Mouse (Mus musculus): ENCODE measurements around the gene Dcaf7. TPM values are rescaled to one million over a fixed set of nuclear protein-coding genes. Genes with fewer than 3 reads are reported as not detected.

Dcaf7 gene
- 136 and 145 TPM in 2 replicates for polyA plus RNA-seq (2015; fragmentation: Nextera tagmentation; extraction: Ambion mirVana)

DNA sequence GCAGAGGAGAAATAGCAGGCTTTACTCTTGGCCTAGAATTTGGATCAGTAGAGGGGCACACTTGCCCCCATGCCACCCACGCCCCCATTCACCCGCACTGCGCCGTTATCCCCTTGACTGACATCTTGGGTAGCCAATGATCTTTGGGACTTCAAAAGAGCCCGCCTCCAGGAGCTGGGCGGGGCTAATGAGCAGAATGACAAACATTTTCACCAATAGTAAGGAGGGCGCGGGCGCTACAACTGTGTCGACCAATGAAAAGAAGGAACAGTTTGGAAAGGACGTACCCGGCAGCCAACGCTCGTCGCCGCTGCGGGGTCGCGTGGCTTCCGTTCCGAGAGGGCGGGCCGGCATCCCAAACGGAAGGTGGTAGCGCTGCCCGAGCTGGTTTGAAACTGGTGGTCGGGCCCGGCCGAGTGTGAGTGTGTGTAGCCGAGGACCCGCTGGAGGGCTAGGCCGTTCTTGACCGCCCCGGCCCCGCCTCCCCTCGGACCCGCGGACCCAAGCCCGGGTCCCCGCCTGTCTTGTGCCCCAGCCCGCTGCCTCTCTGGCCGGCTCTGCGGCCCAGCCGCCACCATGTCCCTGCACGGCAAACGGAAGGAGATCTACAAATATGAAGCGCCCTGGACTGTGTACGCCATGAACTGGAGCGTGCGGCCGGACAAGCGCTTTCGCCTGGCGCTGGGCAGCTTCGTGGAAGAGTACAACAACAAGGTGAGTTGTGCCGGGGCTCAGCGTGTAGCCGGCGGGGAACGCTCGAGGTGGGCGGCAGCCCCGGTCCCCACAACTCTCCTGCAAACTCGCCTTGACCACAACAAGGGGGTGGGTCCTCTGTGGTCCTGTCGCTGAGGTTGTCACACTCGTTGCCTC is at the start of gene Dcaf7:
Gene Dcaf7 (plus strand): TSS at position 325 of the 870 bp plus-strand sequence.
- H3K9ac ChIP-seq (replicated peaks; ENCODE audit: low read depth, low read length): peak within 1 kb of the TSS; percentile 96
- whole genome bisulfite sequencing: under 1% methylated on average over 66 of the region's 66 CpGs
- peak within 1 kb of the TSS; percentile 93 for H3K27ac ChIP-seq (ENCODE audit: low read length)
- no peaks in the 10 kb centered on the region for H3K9me3 ChIP-seq (ENCODE audit: control insufficient read depth, low read length)
- H3K4me2 ChIP-seq (ENCODE audit: low read length): peak within 1 kb of the TSS; percentile 92
- H3K4me3 ChIP-seq (replicated peaks; ENCODE audit: low read length): peak within 1 kb of the TSS; percentile 100
- H3K4me1 ChIP-seq (replicated peaks; ENCODE audit: control insufficient read depth, insufficient read depth, low read length): peaks cover 33% of the 10 kb centered on the region
- H3K36me3 ChIP-seq (ENCODE audit: control insufficient read depth, insufficient read depth): no peaks in the 10 kb centered on the region
- no peaks in the 10 kb centered on the region for H3K27me3 ChIP-seq (replicated peaks; ENCODE audit: control insufficient read depth, insufficient read depth, low read length)
- peak; percentile 98 for ATAC-seq

GRCm38 (mm10) chr11:105987446-105987845 is 49.2 kb upstream of the Dcaf7 start:
- WGBS: 58% methylated on average over 6 of the region's 6 CpGs
- no peak overlapping the region for H3K27ac ChIP-seq (ENCODE audit: low read length)
- ATAC-seq: no peak
- no peaks in the 10 kb centered on the region for H3K36me3 ChIP-seq (ENCODE audit: control insufficient read depth, insufficient read depth)
- no peak overlapping the region for H3K9ac ChIP-seq (replicated peaks; ENCODE audit: low read depth, low read length)
- no peak overlapping the region for H3K4me3 ChIP-seq (replicated peaks; ENCODE audit: low read length)
- H3K4me2 ChIP-seq (ENCODE audit: low read length): no peak overlapping the region
- H3K9me3 ChIP-seq (ENCODE audit: control insufficient read depth, low read length): no peaks in the 10 kb centered on the region
- no peaks in the 10 kb centered on the region for H3K4me1 ChIP-seq (replicated peaks; ENCODE audit: control insufficient read depth, insufficient read depth, low read length)
- no peaks in the 10 kb centered on the region for H3K27me3 ChIP-seq (replicated peaks; ENCODE audit: control insufficient read depth, insufficient read depth, low read length)

DNA sequence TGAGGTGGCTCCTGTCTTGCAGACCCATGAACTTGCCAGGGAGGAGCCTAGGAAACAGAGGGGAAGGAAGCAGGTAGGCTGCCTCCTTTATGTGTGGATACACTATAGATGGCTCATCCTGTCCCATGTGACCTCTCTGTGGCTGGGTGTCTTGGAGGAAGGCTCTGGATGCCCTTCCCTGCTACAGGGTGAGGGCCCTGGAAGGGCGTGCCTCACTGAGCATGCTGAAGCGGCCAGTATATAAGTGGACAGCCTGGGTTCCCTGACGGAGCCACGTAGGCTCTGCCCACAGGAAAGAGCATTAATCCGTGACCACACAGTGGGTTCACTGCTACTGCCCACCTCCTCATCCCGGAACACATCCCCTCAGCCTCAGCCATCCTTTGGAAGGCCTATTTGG is 47.2 kb upstream of the Dcaf7 start:
- H3K9me3 ChIP-seq (ENCODE audit: control insufficient read depth, low read length): no peaks in the 10 kb centered on the region
- H3K4me3 ChIP-seq (replicated peaks; ENCODE audit: low read length): no peak overlapping the region
- H3K36me3 ChIP-seq (ENCODE audit: control insufficient read depth, insufficient read depth): no peaks in the 10 kb centered on the region
- no peak for ATAC-seq
- H3K27me3 ChIP-seq (replicated peaks; ENCODE audit: control insufficient read depth, insufficient read depth, low read length): no peaks in the 10 kb centered on the region
- H3K27ac ChIP-seq (ENCODE audit: low read length): no peak overlapping the region
- 86% methylated on average over 6 of the region's 6 CpGs for WGBS
- H3K9ac ChIP-seq (replicated peaks; ENCODE audit: low read depth, low read length): no peak overlapping the region
- no peak overlapping the region for H3K4me2 ChIP-seq (ENCODE audit: low read length)
- no peaks in the 10 kb centered on the region for H3K4me1 ChIP-seq (replicated peaks; ENCODE audit: control insufficient read depth, insufficient read depth, low read length)

GRCm38 (mm10) chr11:105990231-105990630 is 46.4 kb upstream of the Dcaf7 start:
- 54% methylated on average over 2 of the region's 2 CpGs for WGBS
- H3K4me1 ChIP-seq (replicated peaks; ENCODE audit: control insufficient read depth, insufficient read depth, low read length): no peaks in the 10 kb centered on the region
- no peak overlapping the region for H3K9ac ChIP-seq (replicated peaks; ENCODE audit: low read depth, low read length)
- H3K27me3 ChIP-seq (replicated peaks; ENCODE audit: control insufficient read depth, insufficient read depth, low read length): no peaks in the 10 kb centered on the region
- no peaks in the 10 kb centered on the region for H3K36me3 ChIP-seq (ENCODE audit: control insufficient read depth, insufficient read depth)
- no peak overlapping the region for H3K4me2 ChIP-seq (ENCODE audit: low read length)
- no peaks in the 10 kb centered on the region for H3K9me3 ChIP-seq (ENCODE audit: control insufficient read depth, low read length)
- ATAC-seq: no peak
- no peak overlapping the region for H3K4me3 ChIP-seq (replicated peaks; ENCODE audit: low read length)
- no peak overlapping the region for H3K27ac ChIP-seq (ENCODE audit: low read length)

DNA sequence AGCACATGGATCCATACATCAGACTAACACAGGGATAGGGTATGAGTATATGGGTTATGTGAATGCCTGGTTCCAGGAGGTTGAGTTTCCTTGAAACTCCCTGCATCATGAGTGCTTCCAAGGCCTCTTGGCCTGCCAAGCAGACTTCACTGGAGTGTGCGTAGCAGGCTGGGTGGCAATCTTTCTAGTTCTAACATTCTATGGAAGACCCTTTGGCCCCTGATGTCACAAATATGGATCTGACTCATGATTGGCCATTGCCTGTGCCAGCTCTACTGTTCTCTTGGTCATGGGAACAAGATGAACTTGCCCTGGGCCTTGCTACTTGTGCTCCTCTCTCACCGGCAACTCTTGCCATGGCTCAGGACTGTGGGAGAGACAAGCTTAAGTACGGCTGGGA is 42.3 kb upstream of the Dcaf7 start, which contains the start of gene Ace3:
Gene Ace3 (plus strand): TSS at position 301 of the 400 bp plus-strand sequence.
- Histone ChIP-seq H3K27me3 (replicated peaks; ENCODE audit: control insufficient read depth, insufficient read depth, low read length) (no peaks in the 10 kb centered on the region), H3K9ac (replicated peaks; ENCODE audit: low read depth, low read length) (no peak within 1 kb of the TSS)
- WGBS: 98% methylated on average over 3 of the region's 3 CpGs

GRCm38 (mm10) chr11:106000062-106000461 is 36.6 kb upstream of the Dcaf7 start:
- Histone ChIP-seq H3K27ac (ENCODE audit: low read length) (no peak overlapping the region), H3K4me2 (ENCODE audit: low read length) (no peak overlapping the region), H3K9ac (replicated peaks; ENCODE audit: low read depth, low read length) (no peak overlapping the region), H3K9me3 (ENCODE audit: control insufficient read depth, low read length) (no peaks in the 10 kb centered on the region), H3K4me1 (replicated peaks; ENCODE audit: control insufficient read depth, insufficient read depth, low read length) (no peaks in the 10 kb centered on the region), H3K4me3 (replicated peaks; ENCODE audit: low read length) (no peak overlapping the region), H3K27me3 (replicated peaks; ENCODE audit: control insufficient read depth, insufficient read depth, low read length) (no peaks in the 10 kb centered on the region), H3K36me3 (ENCODE audit: control insufficient read depth, insufficient read depth) (no peaks in the 10 kb centered on the region)
- 94% methylated on average over 6 of the region's 6 CpGs for WGBS
- ATAC-seq: no peak

More for the DNA sequence above, 42.3 kb upstream of the Dcaf7 start, which contains the start of gene Ace3:
- Histone ChIP-seq H3K4me1 (replicated peaks; ENCODE audit: control insufficient read depth, insufficient read depth, low read length) (no peaks in the 10 kb centered on the region), H3K4me2 (ENCODE audit: low read length) (no peak within 1 kb of the TSS), H3K36me3 (ENCODE audit: control insufficient read depth, insufficient read depth) (no peaks in the 10 kb centered on the region), H3K4me3 (replicated peaks; ENCODE audit: low read length) (no peak within 1 kb of the TSS), H3K9me3 (ENCODE audit: control insufficient read depth, low read length) (no peaks in the 10 kb centered on the region), H3K27ac (ENCODE audit: low read length) (no peak within 1 kb of the TSS)
- no peak for ATAC-seq

DNA sequence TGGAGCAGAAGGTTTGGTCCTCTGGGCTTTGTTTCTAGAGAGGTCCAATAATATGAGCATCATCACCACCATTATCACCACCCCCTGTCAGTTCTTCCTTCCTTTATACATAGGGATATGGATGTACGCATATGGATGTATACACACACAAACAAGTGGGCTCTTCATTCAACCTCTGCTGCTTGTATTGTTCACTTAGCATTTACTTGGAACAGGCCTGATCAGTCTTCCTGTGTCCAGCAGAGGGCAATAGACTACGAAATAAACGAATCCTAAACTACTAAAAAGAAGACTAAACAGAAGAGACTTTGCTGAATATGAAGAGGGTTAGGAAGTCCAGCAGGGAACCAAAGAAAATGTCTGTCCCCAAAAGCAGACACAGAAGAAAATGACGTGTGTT is 35.0 kb upstream of the Dcaf7 start:
- H3K4me3 ChIP-seq (replicated peaks; ENCODE audit: low read length): no peak overlapping the region
- no peak for ATAC-seq
- no peaks in the 10 kb centered on the region for H3K9me3 ChIP-seq (ENCODE audit: control insufficient read depth, low read length)
- H3K27me3 ChIP-seq (replicated peaks; ENCODE audit: control insufficient read depth, insufficient read depth, low read length): no peaks in the 10 kb centered on the region
- H3K4me1 ChIP-seq (replicated peaks; ENCODE audit: control insufficient read depth, insufficient read depth, low read length): 0 out of 2 replicates have a peak, but pooled peaks cover 3% of the 10 kb centered on the region
- no peak overlapping the region for H3K4me2 ChIP-seq (ENCODE audit: low read length)
- H3K9ac ChIP-seq (replicated peaks; ENCODE audit: low read depth, low read length): no peak overlapping the region
- WGBS: 56% methylated on average over 4 of the region's 4 CpGs
- H3K36me3 ChIP-seq (ENCODE audit: control insufficient read depth, insufficient read depth): no peaks in the 10 kb centered on the region
- H3K27ac ChIP-seq (ENCODE audit: low read length): no peak overlapping the region

DNA sequence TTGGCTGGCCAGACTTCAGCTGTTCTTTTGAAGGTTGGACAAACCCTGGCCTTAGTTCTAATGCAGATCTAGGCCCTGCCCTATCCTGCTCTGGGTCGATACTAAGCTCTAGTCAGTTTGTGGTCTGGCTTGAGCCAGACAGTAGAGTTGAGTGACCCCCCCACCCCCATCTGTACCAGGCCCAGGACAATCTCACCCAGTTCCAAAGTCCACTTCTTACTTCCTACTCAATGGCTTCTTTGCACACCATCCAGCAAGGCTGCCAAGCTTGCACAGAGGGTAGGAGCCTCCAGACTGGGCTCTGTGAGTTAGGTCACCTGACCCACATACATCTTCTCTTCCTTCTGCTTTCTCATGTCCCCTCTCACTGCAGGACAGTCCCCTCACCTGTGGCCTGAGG is 32.1 kb upstream of the Dcaf7 start:
- Histone ChIP-seq H3K9me3 (ENCODE audit: control insufficient read depth, low read length) (no peaks in the 10 kb centered on the region), H3K4me1 (replicated peaks; ENCODE audit: control insufficient read depth, insufficient read depth, low read length) (peaks cover 8% of the 10 kb centered on the region; the same call in 1 of the 2 replicates), H3K27me3 (replicated peaks; ENCODE audit: control insufficient read depth, insufficient read depth, low read length) (peaks cover 3% of the 10 kb centered on the region; the same call in 1 of the 2 replicates), H3K36me3 (ENCODE audit: control insufficient read depth, insufficient read depth) (no peaks in the 10 kb centered on the region), H3K9ac (replicated peaks; ENCODE audit: low read depth, low read length) (no peak overlapping the region), H3K4me2 (ENCODE audit: low read length) (no peak overlapping the region), H3K27ac (ENCODE audit: low read length) (no peak overlapping the region), H3K4me3 (replicated peaks; ENCODE audit: low read length) (no peak overlapping the region)
- ATAC-seq: no peak
- 94% methylated on average over 1 of the region's 1 CpGs for WGBS

- Histone ChIP-seq H3K27ac (ENCODE audit: low read length) (no peak overlapping the region), H3K36me3 (ENCODE audit: control insufficient read depth, insufficient read depth) (no peaks in the 10 kb centered on the region), H3K4me2 (ENCODE audit: low read length) (no peak overlapping the region), H3K27me3 (replicated peaks; ENCODE audit: control insufficient read depth, insufficient read depth, low read length) (peaks cover 3% of the 10 kb centered on the region; the same call in 1 of the 2 replicates), H3K4me3 (replicated peaks; ENCODE audit: low read length) (no peak overlapping the region), H3K9me3 (ENCODE audit: control insufficient read depth, low read length) (no peaks in the 10 kb centered on the region), H3K9ac (replicated peaks; ENCODE audit: low read depth, low read length) (no peak overlapping the region), H3K4me1 (replicated peaks; ENCODE audit: control insufficient read depth, insufficient read depth, low read length) (peaks cover 8% of the 10 kb centered on the region; the same call in 1 of the 2 replicates)
- no peak for ATAC-seq
- 37% methylated on average over 5 of the region's 5 CpGs for WGBS
Observed at GRCm38 (mm10) chr11:106005970-106006369, 30.7 kb upstream of the Dcaf7 start.

Measured in forebrain, embryonic 16.5 days (tissue).